Mouse (Mus musculus) midbrain, postnatal 0 days (tissue): ENCODE results near the gene Zfp982. TPM values are rescaled to one million over a fixed set of nuclear protein-coding genes. Genes with fewer than 3 reads are reported as not detected.
"Not testable (repeated sequence)": the region's sequence is repeated elsewhere in the genome, so short reads cannot be mapped to it uniquely, and the experiment has no call there.

Experiments
- ATAC-seq: fragments of 200-750 bp; cut with Nextera tagmentation; 2 replicates; pipeline ENCODE4 v1.8.0; 2017; ENCODE audit warnings: moderate number of reproducible peaks, mild to moderate bottlenecking, moderate TSS enrichment, moderate library complexity; ENCODE audit not compliant: low FRiP score
- DNase-seq: peaks from one replicate; pipeline ENCODE4 v3.0.0-alpha.2; 2015; ENCODE audit warnings: low spot score
- H3K27ac ChIP-seq: fragments of 300-500 bp; sonication (generic); 2 replicates; pipeline ENCODE4 v1.5.1; 2014; ENCODE audit warnings: low read depth, mild to moderate bottlenecking, low read length, mixed read lengths
- H3K27me3 ChIP-seq: fragments of 300-500 bp; sonication (generic); 2 replicates; pipeline ENCODE4 v1.6.1; 2014; ENCODE audit warnings: low read length, control low read depth, mixed read lengths; ENCODE audit not compliant: insufficient read depth
- H3K36me3 ChIP-seq: fragments of 300-500 bp; sonication (generic); 2 replicates; pipeline ENCODE4 v1.6.1; 2014; ENCODE audit warnings: low read length, control low read depth, mixed read lengths; ENCODE audit not compliant: insufficient read depth
- H3K4me1 ChIP-seq: fragments of 300-500 bp; sonication (generic); 2 replicates; pipeline ENCODE4 v1.6.1; 2014; ENCODE audit warnings: mild to moderate bottlenecking, control low read depth, antibody characterized with exemption, low read length, mixed read lengths; ENCODE audit not compliant: insufficient read depth
- H3K4me2 ChIP-seq: fragments of 300-500 bp; sonication (generic); 2 replicates; pipeline ENCODE4 v1.6.1; 2014; ENCODE audit warnings: low read depth, mild to moderate bottlenecking, low read length, mixed read lengths; ENCODE audit not compliant: poor library complexity, severe bottlenecking
- H3K4me3 ChIP-seq: fragments of 300-500 bp; sonication (generic); 2 replicates; pipeline ENCODE4 v1.5.1; 2014; ENCODE audit warnings: low read depth, mild to moderate bottlenecking, low read length, moderate library complexity
- H3K9ac ChIP-seq: fragments of 300-500 bp; sonication (generic); replicated peaks from 2 replicates; pipeline ENCODE4 v1.6.1; 2014; ENCODE audit warnings: mild to moderate bottlenecking, low read length, moderate library complexity, mixed read lengths; ENCODE audit not compliant: poor library complexity, severe bottlenecking
- H3K9me3 ChIP-seq: fragments of 300-500 bp; sonication (generic); 2 replicates; pipeline ENCODE4 v1.6.1; 2016; ENCODE audit warnings: low read length, control low read depth
- CTCF ChIP-seq: IDR thresholded peaks from 2 replicates; pipeline ENCODE4 v1.5.1; 2016; ENCODE audit warnings: antibody characterized with exemption, mild to moderate bottlenecking
- WGBS: fragments of 180-500 bp; shearing (Covaris S2); extraction: QIAGEN DNeasy Blood & Tissue Kit; methylation state at CpG from one replicate; pipeline ENCODE4 v1.1.7; 2014; 5-methylcytosine and 5-hydroxymethylcytosine counted together
- polyA plus RNA-seq: library from polyadenylated mRNA; unstranded; fragments of >200 nt; fragmentation: Nextera tagmentation; extraction: Ambion mirVana; gene quantifications from 2 replicates; pipeline ENCODE4 v1.2.1, GENCODE M21; 2015
- total RNA-seq: library from RNA; depleted of rRNA; stranded (reverse); fragments of >200 nt; gene quantifications from 2 replicates; pipeline ENCODE4 v1.2.3, GENCODE M21; 2014

Gene Zfp982
- total and polyA plus RNA-seq, 2 experiments from 2014 or later: 3.3 to 3.7 TPM

GRCm38 (mm10) chr4:147498772-147499613 lies 6.8 kb downstream of the Zfp982 start:
- H3K27me3 ChIP-seq, H3K27ac ChIP-seq, DNase-seq, H3K36me3 ChIP-seq, H3K9ac ChIP-seq, ATAC-seq, H3K4me2 ChIP-seq, H3K4me3 ChIP-seq, H3K4me1 ChIP-seq: not testable (repeated sequence)
- 89% methylated on average over 5 of the region's 5 CpGs for WGBS
- peaks cover 20% of the 10 kb centered on the region for H3K9me3 ChIP-seq

GRCm38 (mm10) chr4:147509174-147509573 lies 17.0 kb downstream of the Zfp982 start:
- Histone ChIP-seq H3K9ac (no peak overlapping the region), H3K4me3 (no peak overlapping the region), H3K27ac (no peak overlapping the region), H3K9me3 (peaks cover 28% of the 10 kb centered on the region), H3K36me3 (no peaks in the 10 kb centered on the region), H3K4me1 (no peaks in the 10 kb centered on the region), H3K27me3 (no peaks in the 10 kb centered on the region), H3K4me2 (no peak overlapping the region)
- ATAC-seq (no peak), DNase-seq (no peak)
- 84% methylated on average over 2 of the region's 2 CpGs for WGBS
- TF ChIP-seq CTCF: no peak

GRCm38 (mm10) chr4:147518981-147519380 lies 26.8 kb downstream of the Zfp982 start:
- TF ChIP-seq CTCF: no peak
- 0 out of 2 replicates have a peak, but pooled peaks have one; percentile 17 for ATAC-seq
- no peaks in the 10 kb centered on the region for H3K27me3 ChIP-seq

GRCm38 (mm10) chr4:147520100-147520499 lies 27.9 kb downstream of the Zfp982 start:
- ATAC-seq: 0 out of 2 replicates have a peak, but pooled peaks have one; percentile 5
- Histone ChIP-seq H3K4me1 (no peaks in the 10 kb centered on the region), H3K4me3 (no peak overlapping the region), H3K4me2 (no peak overlapping the region), H3K9ac (no peak overlapping the region), H3K9me3 (peaks cover 71% of the 10 kb centered on the region), H3K36me3 (no peaks in the 10 kb centered on the region), H3K27ac (no peak overlapping the region), H3K27me3 (no peaks in the 10 kb centered on the region)
- TF ChIP-seq CTCF: no peak
- DNase-seq: no peak

More at GRCm38 (mm10) chr4:147518981-147519380, 26.8 kb downstream of the Zfp982 start:
- no peak for DNase-seq
- Histone ChIP-seq H3K9me3 (peaks cover 65% of the 10 kb centered on the region), H3K4me1 (no peaks in the 10 kb centered on the region), H3K36me3 (no peaks in the 10 kb centered on the region), H3K27ac (no peak overlapping the region), H3K4me2 (no peak overlapping the region), H3K4me3 (no peak overlapping the region), H3K9ac (no peak overlapping the region)
- WGBS: 75% methylated on average over 2 of the region's 2 CpGs

- no peak overlapping the region for H3K27ac ChIP-seq
- no peaks in the 10 kb centered on the region for H3K36me3 ChIP-seq
- no peak overlapping the region for H3K9ac ChIP-seq
- H3K9me3 ChIP-seq: peaks cover 68% of the 10 kb centered on the region
- 85% methylated on average over 1 of the region's 1 CpGs for WGBS
- H3K4me2 ChIP-seq: no peak overlapping the region
- no peak for TF ChIP-seq CTCF
- no peak overlapping the region for H3K4me3 ChIP-seq
- no peaks in the 10 kb centered on the region for H3K4me1 ChIP-seq
- DNase-seq: no peak
- no peak for ATAC-seq
- no peaks in the 10 kb centered on the region for H3K27me3 ChIP-seq
These were observed 32.9 kb downstream of the Zfp982 start for GRCm38 (mm10) chr4:147525125-147525524.

GRCm38 (mm10) chr4:147530366-147530765 lies 38.1 kb downstream of the Zfp982 start:
- TF ChIP-seq CTCF: no peak
- 89% methylated on average over 1 of the region's 1 CpGs for WGBS
- DNase-seq (no peak), ATAC-seq (no peak)
- Histone ChIP-seq H3K27ac (no peak overlapping the region), H3K36me3 (no peaks in the 10 kb centered on the region), H3K4me3 (no peak overlapping the region), H3K4me2 (no peak overlapping the region), H3K9ac (no peak overlapping the region), H3K9me3 (peaks cover 46% of the 10 kb centered on the region), H3K4me1 (no peaks in the 10 kb centered on the region), H3K27me3 (no peaks in the 10 kb centered on the region)

GRCm38 (mm10) chr4:147535916-147536315 lies 43.7 kb downstream of the Zfp982 start:
- H3K27me3 ChIP-seq, ATAC-seq, H3K4me2 ChIP-seq, H3K4me3 ChIP-seq, H3K27ac ChIP-seq, H3K9ac ChIP-seq, DNase-seq, H3K36me3 ChIP-seq, H3K4me1 ChIP-seq: not testable (repeated sequence)
- H3K9me3 ChIP-seq: peaks cover 50% of the 10 kb centered on the region
